Mouse (Mus musculus): ENCODE data around the gene Tmcc1.

- TF ChIP-seq CTCF (IDR thresholded peaks at IDR 0.05; ENCODE audit: low read depth) (no peak), EP300 (optimal IDR thresholded peaks at IDR 0.05) (no peak)
Observed at GRCm38 (mm10) chr6:116006731-116007130, 186.6 kb downstream of the Tmcc1 start.

Measured in stomach, postnatal 0 days (tissue).